Mouse (Mus musculus) cerebellum, postnatal 14 days (tissue): ENCODE data around the gene Retreg1.

ENCODE experiments used
- DNase-seq, 2 experiments: peaks; one replicate each; pipeline ENCODE4 v3.0.0; 2021; ENCODE audit warnings: mixed read lengths in 2 of 2

Gene Retreg1

GRCm38 (mm10) chr15:25834282-25834681, 8.7 kb upstream of the Retreg1 start:
- DNase-seq: no peak

- no peak for DNase-seq
These were observed 7.9 kb upstream of the Retreg1 start for GRCm38 (mm10) chr15:25834920-25835674.

GRCm38 (mm10) chr15:25842462-25843085, 406 bp upstream of the Retreg1 start:
- peak in 1 of 2 experiments; percentile 15 for DNase-seq

GRCm38 (mm10) chr15:25844013-25844570, 1.1 kb downstream of the Retreg1 start:
- DNase-seq: no peak

- DNase-seq: no peak
These were observed 1.8 kb downstream of the Retreg1 start for GRCm38 (mm10) chr15:25844771-25845170.

- DNase-seq: no peak
These were observed 4.7 kb downstream of the Retreg1 start for GRCm38 (mm10) chr15:25847576-25848168.

- DNase-seq: no peak
These were observed 7.6 kb downstream of the Retreg1 start for GRCm38 (mm10) chr15:25850552-25850951.

- no peak for DNase-seq
These were observed 11.4 kb downstream of the Retreg1 start for GRCm38 (mm10) chr15:25854270-25854904.

GRCm38 (mm10) chr15:25858611-25859058, 15.7 kb downstream of the Retreg1 start:
- no peak for DNase-seq

GRCm38 (mm10) chr15:25859469-25859868, 16.5 kb downstream of the Retreg1 start:
- no peak for DNase-seq

GRCm38 (mm10) chr15:25861900-25862299, 18.9 kb downstream of the Retreg1 start:
- DNase-seq: no peak

GRCm38 (mm10) chr15:25865605-25866004, 22.6 kb downstream of the Retreg1 start:
- DNase-seq: no peak

- DNase-seq: no peak
These were observed 23.1 kb downstream of the Retreg1 start for GRCm38 (mm10) chr15:25866106-25866505.

GRCm38 (mm10) chr15:25869129-25869528, 26.1 kb downstream of the Retreg1 start:
- DNase-seq: no peak

GRCm38 (mm10) chr15:25871470-25871869, 28.5 kb downstream of the Retreg1 start:
- no peak for DNase-seq

GRCm38 (mm10) chr15:25872118-25872517, 29.1 kb downstream of the Retreg1 start:
- DNase-seq: no peak

GRCm38 (mm10) chr15:25872657-25873056, 29.7 kb downstream of the Retreg1 start:
- DNase-seq: no peak

- no peak for DNase-seq
These were observed 30.6 kb downstream of the Retreg1 start for GRCm38 (mm10) chr15:25873536-25873935.

GRCm38 (mm10) chr15:25876601-25877161, 33.7 kb downstream of the Retreg1 start:
- no peak for DNase-seq

- DNase-seq: no peak
These were observed 34.8 kb downstream of the Retreg1 start for GRCm38 (mm10) chr15:25877798-25878197.

GRCm38 (mm10) chr15:25879229-25879628, 36.2 kb downstream of the Retreg1 start:
- no peak for DNase-seq

GRCm38 (mm10) chr15:25880192-25880591, 37.2 kb downstream of the Retreg1 start:
- no peak for DNase-seq

GRCm38 (mm10) chr15:25882002-25882401, 39.0 kb downstream of the Retreg1 start:
- DNase-seq: no peak
